Mouse (Mus musculus) ES-Bruce4 (cell line): ENCODE results near the gene Pcnt. TPM values are rescaled to one million over a fixed set of nuclear protein-coding genes. Genes with fewer than 3 reads are reported as not detected.

Experiments
- H3K27ac ChIP-seq: 2 replicates; pipeline ENCODE4 v1.5.1; 2012; ENCODE audit warnings: low read length, inconsistent platforms; ENCODE audit not compliant: insufficient read depth
- H3K27me3 ChIP-seq: 2 replicates; pipeline ENCODE4 v1.6.1; 2012; ENCODE audit warnings: mild to moderate bottlenecking, low read length, inconsistent platforms; ENCODE audit not compliant: control insufficient read depth, poor library complexity, insufficient read depth, severe bottlenecking
- H3K36me3 ChIP-seq: 2 replicates; pipeline ENCODE4 v1.6.1; 2012; ENCODE audit warnings: inconsistent platforms, mild to moderate bottlenecking, low read length, moderate library complexity; ENCODE audit not compliant: control insufficient read depth, poor library complexity, insufficient read depth, severe bottlenecking
- H3K4me1 ChIP-seq: one replicate; pipeline ENCODE4 v1.8.1; 2011; ENCODE audit warnings: low read length; ENCODE audit not compliant: control insufficient read depth, insufficient read depth
- H3K4me3 ChIP-seq: 2 replicates; pipeline ENCODE4 v1.5.1; 2011; ENCODE audit warnings: low read depth, mild to moderate bottlenecking, low read length
- H3K9ac ChIP-seq: 2 replicates; pipeline ENCODE4 v1.6.1; 2012; ENCODE audit warnings: low read depth, mild to moderate bottlenecking, inconsistent platforms; ENCODE audit not compliant: poor library complexity, severe bottlenecking
- H3K9me3 ChIP-seq: replicated peaks from 2 replicates; pipeline ENCODE4 v1.6.1; 2012; ENCODE audit warnings: mild to moderate bottlenecking, low read length, inconsistent platforms; ENCODE audit not compliant: control insufficient read depth, poor library complexity, insufficient read depth, severe bottlenecking
- CTCF ChIP-seq: IDR thresholded peaks from one replicate; pipeline ENCODE4 v1.8.1; 2011; ENCODE audit warnings: low read depth, low read length
- EP300 ChIP-seq: IDR thresholded peaks from 2 replicates; pipeline ENCODE4 v1.6.1; 2011; ENCODE audit warnings: low read depth, low read length; ENCODE audit not compliant: insufficient read depth
- POLR2A ChIP-seq: IDR thresholded peaks from one replicate; pipeline ENCODE4 v1.8.1; 2011; ENCODE audit warnings: low read length; ENCODE audit not compliant: insufficient read depth
- polyA plus RNA-seq: library from polyadenylated mRNA; stranded (reverse); fragments of >200 nt; gene quantifications from 2 replicates; pipeline ENCODE4 v1.2.4, GENCODE M21; 2011; ENCODE audit warnings: low read depth; ENCODE audit not compliant: missing spikeins, insufficient read depth, insufficient read length

The Pcnt gene
- polyA plus RNA-seq = 42.2 and 47.0 TPM in 2 replicates

- peak within 1 kb of the TSS; percentile 64 for H3K27ac ChIP-seq
- no peaks in the 10 kb centered on the region for H3K27me3 ChIP-seq
- TF ChIP-seq CTCF = peak; percentile 54
- peak; percentile 54 for TF ChIP-seq POLR2A
- no peak; the same call in 1 of the 2 replicates for TF ChIP-seq EP300
- H3K9me3 ChIP-seq = no peaks in the 10 kb centered on the region
- H3K4me1 ChIP-seq = peaks cover 3% of the 10 kb centered on the region
- H3K4me3 ChIP-seq = peak within 1 kb of the TSS; percentile 81
- peaks cover 1% of the 10 kb centered on the region; the same call in 1 of the 2 replicates for H3K36me3 ChIP-seq
- H3K9ac ChIP-seq = peak within 1 kb of the TSS; percentile 80
Measured at GRCm38 (mm10) chr10:76442178-76443088, at the start of gene Pcnt. Gene Pcnt, minus strand, starts transcription at chr10:76442786.

- Histone ChIP-seq H3K27ac (no peak overlapping the region), H3K4me3 (no peak overlapping the region), H3K9ac (no peak overlapping the region), H3K9me3 (no peaks in the 10 kb centered on the region), H3K36me3 (peaks cover 36% of the 10 kb centered on the region), H3K4me1 (no peaks in the 10 kb centered on the region), H3K27me3 (no peaks in the 10 kb centered on the region)
- TF ChIP-seq CTCF = no peak
Measured at GRCm38 (mm10) chr10:76489205-76489604, 46.6 kb upstream of the Pcnt start.

- Histone ChIP-seq H3K27ac (no peak overlapping the region), H3K36me3 (peaks cover 40% of the 10 kb centered on the region), H3K9me3 (no peaks in the 10 kb centered on the region), H3K9ac (no peak overlapping the region), H3K4me3 (no peak overlapping the region), H3K4me1 (no peaks in the 10 kb centered on the region), H3K27me3 (no peaks in the 10 kb centered on the region)
- TF ChIP-seq EP300 = no peak
- TF ChIP-seq CTCF = no peak
- TF ChIP-seq POLR2A = no peak
Measured at GRCm38 (mm10) chr10:76488265-76488664, 45.7 kb upstream of the Pcnt start.

DNA sequence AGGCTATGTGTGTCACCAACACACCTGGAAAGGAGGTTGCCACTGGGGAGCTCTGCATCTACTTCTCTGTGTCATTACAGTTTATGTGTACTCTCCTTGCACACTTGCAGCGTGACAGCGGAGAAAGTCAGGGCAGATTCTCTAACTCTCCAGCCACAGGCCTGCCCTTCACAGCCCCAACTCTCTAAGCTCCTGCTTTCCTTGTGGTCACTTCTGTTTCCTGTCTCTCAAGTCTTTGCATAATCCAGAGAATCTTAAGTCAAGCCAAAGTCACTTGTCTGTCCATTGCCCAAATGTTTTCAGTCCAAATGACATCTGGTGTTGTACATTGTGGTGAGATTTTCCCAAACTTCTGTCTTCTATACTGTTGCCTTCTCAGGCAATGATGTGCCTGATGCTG is 43.7 kb upstream of the Pcnt start:
- Histone ChIP-seq H3K9me3 (no peaks in the 10 kb centered on the region), H3K36me3 (peaks cover 50% of the 10 kb centered on the region), H3K4me1 (no peaks in the 10 kb centered on the region), H3K4me3 (no peak overlapping the region), H3K27me3 (no peaks in the 10 kb centered on the region), H3K27ac (no peak overlapping the region), H3K9ac (no peak overlapping the region)
- TF ChIP-seq POLR2A (no peak), EP300 (no peak), CTCF (no peak)

DNA sequence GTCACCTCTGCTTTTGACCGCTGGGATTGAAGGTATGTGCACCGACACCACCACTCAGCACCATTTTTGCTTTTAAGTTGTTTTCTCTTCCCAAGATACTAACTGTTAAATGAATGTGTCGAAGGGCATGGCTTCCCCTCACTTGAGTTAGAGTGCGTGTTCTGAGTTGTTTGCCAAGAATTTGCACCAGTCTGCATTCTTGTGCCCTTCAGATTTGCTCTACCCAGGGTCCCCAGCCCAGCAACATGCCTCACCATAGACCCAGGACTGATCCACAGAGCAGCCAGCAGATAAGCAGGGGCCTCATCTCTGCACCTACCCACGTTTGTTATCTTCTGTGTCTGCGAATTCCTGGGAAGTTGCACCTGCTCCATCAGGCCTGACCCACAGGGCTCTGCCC is 38.9 kb upstream of the Pcnt start:
- Histone ChIP-seq H3K9me3 (no peaks in the 10 kb centered on the region), H3K9ac (peak overlapping the region; percentile 5; the same call in 1 of the 2 replicates), H3K27ac (peak overlapping the region; percentile 74), H3K27me3 (no peaks in the 10 kb centered on the region), H3K4me1 (no peaks in the 10 kb centered on the region), H3K4me3 (peak overlapping the region; percentile 31; the same call in 1 of the 2 replicates), H3K36me3 (peaks cover 59% of the 10 kb centered on the region)
- no peak for TF ChIP-seq CTCF
- TF ChIP-seq POLR2A = no peak
- TF ChIP-seq EP300 = no peak

- H3K9me3 ChIP-seq = no peaks in the 10 kb centered on the region
- peaks cover 62% of the 10 kb centered on the region for H3K36me3 ChIP-seq
Measured at GRCm38 (mm10) chr10:76480851-76481250, 38.3 kb upstream of the Pcnt start.

More at GRCm38 (mm10) chr10:76480851-76481250, 38.3 kb upstream of the Pcnt start:
- TF ChIP-seq EP300 (peak; percentile 36; the same call in 1 of the 2 replicates), POLR2A (no peak)
- H3K4me3 ChIP-seq = peak overlapping the region; percentile 31; the same call in 1 of the 2 replicates
- H3K27ac ChIP-seq = peak overlapping the region; percentile 74
- H3K9ac ChIP-seq = peak overlapping the region; percentile 5
- no peaks in the 10 kb centered on the region for H3K4me1 ChIP-seq
- H3K27me3 ChIP-seq = no peaks in the 10 kb centered on the region
